Mouse (Mus musculus): ENCODE measurements around the gene Adap1.
A peak's percentile ranks its signal among the peaks of the same experiment; 100 is the strongest.

Gene Adap1

GRCm38 (mm10) chr5:139325395-139325966 lies at the start of gene Adap1:
TSS of gene Adap1 (minus strand) at chr5:139325622.
- DNase-seq, result peak; percentile 79

GRCm38 (mm10) chr5:139374841-139375240 lies 49.4 kb upstream of the Adap1 start:
- DNase-seq, result no peak

- no peak for DNase-seq
Observed at GRCm38 (mm10) chr5:139373889-139374444, 48.5 kb upstream of the Adap1 start.

- no peak for DNase-seq
Observed at GRCm38 (mm10) chr5:139373126-139373525, 47.7 kb upstream of the Adap1 start.

GRCm38 (mm10) chr5:139371631-139372401 lies 46.4 kb upstream of the Adap1 start:
- DNase-seq, result peak; percentile 95

- no peak for DNase-seq
Observed at GRCm38 (mm10) chr5:139371118-139371517, 45.7 kb upstream of the Adap1 start.

GRCm38 (mm10) chr5:139370336-139370735 lies 44.9 kb upstream of the Adap1 start:
- no peak for DNase-seq

GRCm38 (mm10) chr5:139368638-139369320 lies 43.4 kb upstream of the Adap1 start:
- DNase-seq, result no peak

GRCm38 (mm10) chr5:139367884-139368458 lies 42.5 kb upstream of the Adap1 start:
- DNase-seq, result no peak

- no peak for DNase-seq
Observed at GRCm38 (mm10) chr5:139366484-139366883, 41.1 kb upstream of the Adap1 start.

GRCm38 (mm10) chr5:139365827-139366226 lies 40.4 kb upstream of the Adap1 start:
- no peak for DNase-seq

- no peak for DNase-seq
Observed at GRCm38 (mm10) chr5:139364911-139365571, 39.6 kb upstream of the Adap1 start.

GRCm38 (mm10) chr5:139364260-139364910 lies 39.0 kb upstream of the Adap1 start:
- DNase-seq, result peak; percentile 84

- DNase-seq, result no peak
Observed at GRCm38 (mm10) chr5:139363858-139364257, 38.4 kb upstream of the Adap1 start.

- no peak for DNase-seq
Observed at GRCm38 (mm10) chr5:139359244-139359643, 33.8 kb upstream of the Adap1 start.

GRCm38 (mm10) chr5:139358653-139359052 lies 33.2 kb upstream of the Adap1 start:
- peak; percentile 50 for DNase-seq

GRCm38 (mm10) chr5:139355235-139355772 lies 29.9 kb upstream of the Adap1 start:
- peak; percentile 74 for DNase-seq

GRCm38 (mm10) chr5:139353946-139354345 lies 28.5 kb upstream of the Adap1 start:
- DNase-seq, result no peak

- DNase-seq, result no peak
Observed at GRCm38 (mm10) chr5:139353496-139353895, 28.1 kb upstream of the Adap1 start.

GRCm38 (mm10) chr5:139352317-139352716 lies 26.9 kb upstream of the Adap1 start, which contains the start of gene Cyp2w1:
TSS of gene Cyp2w1 (plus strand) at chr5:139352617.
- no peak for DNase-seq

- no peak for DNase-seq
Observed at GRCm38 (mm10) chr5:139351628-139352027, 26.2 kb upstream of the Adap1 start.

- no peak for DNase-seq
Observed at GRCm38 (mm10) chr5:139351134-139351533, 25.7 kb upstream of the Adap1 start, which contains the start of gene Cox19. TSS of gene Cox19 (minus strand) at chr5:139351418.

All from embryo, embryonic 11 days (tissue).